ENCODE assay signal across 18 mouse cellular contexts in genomic region chr14:62856490-62856889, GRCm38 (mm10).
"Had no signal": no experiment of that assay in that cellular context is flagged by ENCODE, and none has a peak within 500 bp of the region (broad histone marks: within the 10 kb centered on the region; RNA-seq: fewer than 3 reads in every experiment).

No protein-coding gene starts in this region.

- ATAC-seq: intestine, postnatal 0 days; liver, embryonic 12.5 days; midbrain, embryonic 15.5 days had no signal

- H3K9me3 ChIP-seq: liver, embryonic 12.5 days; liver, embryonic 15.5 days; lung, embryonic 15.5 days; midbrain, embryonic 15.5 days; neural tube, embryonic 13.5 days had no signal

- H3K36me3 ChIP-seq: liver, embryonic 15.5 days; lung, embryonic 15.5 days; midbrain, embryonic 12.5 days; midbrain, embryonic 15.5 days; neural tube, embryonic 13.5 days had no signal

- H3K27ac ChIP-seq: kidney, postnatal 0 days; limb, embryonic 12.5 days; liver, embryonic 12.5 days; liver, embryonic 15.5 days; lung, embryonic 15.5 days; midbrain, embryonic 12.5 days; midbrain, embryonic 15.5 days; neural tube, embryonic 13.5 days; stomach, postnatal 0 days had no signal

- H3K9ac ChIP-seq: limb, embryonic 12.5 days; liver, embryonic 12.5 days; liver, embryonic 15.5 days; lung, embryonic 15.5 days; midbrain, embryonic 12.5 days; midbrain, embryonic 15.5 days; neural tube, embryonic 13.5 days had no signal

- H3K27me3 ChIP-seq: limb, embryonic 12.5 days; liver, embryonic 12.5 days; liver, embryonic 15.5 days; lung, embryonic 15.5 days; midbrain, embryonic 12.5 days; midbrain, embryonic 15.5 days; neural tube, embryonic 13.5 days had no signal

- H3K4me3 ChIP-seq: limb, embryonic 12.5 days; liver, embryonic 12.5 days; liver, embryonic 15.5 days; lung, embryonic 15.5 days; midbrain, embryonic 12.5 days; midbrain, embryonic 15.5 days; neural tube, embryonic 13.5 days had no signal

- DNase-seq: kidney, adult 2 months; liver; lung, adult 18-20 months; lung, postnatal 36 days; right cerebral cortex, postnatal 14 days; thymus, adult 2 months; thymus, postnatal 14 days; thymus, postnatal 4 days had no signal

- H3K4me2 ChIP-seq: limb, embryonic 12.5 days; liver, embryonic 12.5 days; liver, embryonic 15.5 days; lung, embryonic 15.5 days; midbrain, embryonic 12.5 days; neural tube, embryonic 13.5 days had no signal
